Mouse (Mus musculus): Measurements from ENCODE around the gene Tnfrsf1a.

Gene Tnfrsf1a

GRCm38 (mm10) chr6:125355197-125355741 is 6.1 kb downstream of the Tnfrsf1a start:
- peak; percentile 97 for DNase-seq

GRCm38 (mm10) chr6:125356264-125356663 is 7.1 kb downstream of the Tnfrsf1a start:
- no peak for DNase-seq

GRCm38 (mm10) chr6:125357334-125357733 is 8.2 kb downstream of the Tnfrsf1a start:
- peak; percentile 85 for DNase-seq

- DNase-seq, result no peak
Measured at GRCm38 (mm10) chr6:125359999-125360398, 10.8 kb downstream of the Tnfrsf1a start.

- DNase-seq, result no peak
Measured at GRCm38 (mm10) chr6:125360846-125361245, 11.7 kb downstream of the Tnfrsf1a start.

GRCm38 (mm10) chr6:125361467-125362291 is 12.5 kb downstream of the Tnfrsf1a start:
- peak; percentile 96 for DNase-seq

- DNase-seq, result peak; percentile 94
Measured at GRCm38 (mm10) chr6:125363021-125363420, 13.9 kb downstream of the Tnfrsf1a start.

GRCm38 (mm10) chr6:125363451-125364242 is 14.5 kb downstream of the Tnfrsf1a start:
- no peak for DNase-seq

GRCm38 (mm10) chr6:125364448-125364847 is 15.3 kb downstream of the Tnfrsf1a start:
- peak; percentile 96 for DNase-seq

GRCm38 (mm10) chr6:125365522-125365921 is 16.4 kb downstream of the Tnfrsf1a start:
- no peak for DNase-seq

GRCm38 (mm10) chr6:125366133-125366532 is 17.0 kb downstream of the Tnfrsf1a start:
- DNase-seq, result no peak

GRCm38 (mm10) chr6:125367758-125368371 is 18.7 kb downstream of the Tnfrsf1a start:
- DNase-seq, result peak; percentile 96

- no peak for DNase-seq
Measured at GRCm38 (mm10) chr6:125377042-125377441, 27.9 kb downstream of the Tnfrsf1a start.

- peak; percentile 97 for DNase-seq
Measured at GRCm38 (mm10) chr6:125377582-125378451, 28.7 kb downstream of the Tnfrsf1a start.

- peak; percentile 92 for DNase-seq
Measured at GRCm38 (mm10) chr6:125378621-125379020, 29.5 kb downstream of the Tnfrsf1a start.

- DNase-seq, result peak; percentile 88
Measured at GRCm38 (mm10) chr6:125379781-125380180, 30.6 kb downstream of the Tnfrsf1a start.

- peak; percentile 89 for DNase-seq
Measured at GRCm38 (mm10) chr6:125380372-125381360, 31.5 kb downstream of the Tnfrsf1a start, which contains the start of gene Plekhg6. Gene Plekhg6, minus strand, starts transcription at chr6:125380793.

- DNase-seq, result peak; percentile 82
Measured at GRCm38 (mm10) chr6:125382024-125382423, 32.9 kb downstream of the Tnfrsf1a start.

- DNase-seq, result peak; percentile 85
Measured at GRCm38 (mm10) chr6:125385066-125385974, 36.2 kb downstream of the Tnfrsf1a start.

Data from heart, adult 11 months (tissue).